Mouse (Mus musculus): ENCODE data around the gene Man2b2.
"Not testable (repeated sequence)": the region's sequence is repeated elsewhere in the genome, so short reads cannot be mapped to it uniquely, and the experiment has no call there.

DNA sequence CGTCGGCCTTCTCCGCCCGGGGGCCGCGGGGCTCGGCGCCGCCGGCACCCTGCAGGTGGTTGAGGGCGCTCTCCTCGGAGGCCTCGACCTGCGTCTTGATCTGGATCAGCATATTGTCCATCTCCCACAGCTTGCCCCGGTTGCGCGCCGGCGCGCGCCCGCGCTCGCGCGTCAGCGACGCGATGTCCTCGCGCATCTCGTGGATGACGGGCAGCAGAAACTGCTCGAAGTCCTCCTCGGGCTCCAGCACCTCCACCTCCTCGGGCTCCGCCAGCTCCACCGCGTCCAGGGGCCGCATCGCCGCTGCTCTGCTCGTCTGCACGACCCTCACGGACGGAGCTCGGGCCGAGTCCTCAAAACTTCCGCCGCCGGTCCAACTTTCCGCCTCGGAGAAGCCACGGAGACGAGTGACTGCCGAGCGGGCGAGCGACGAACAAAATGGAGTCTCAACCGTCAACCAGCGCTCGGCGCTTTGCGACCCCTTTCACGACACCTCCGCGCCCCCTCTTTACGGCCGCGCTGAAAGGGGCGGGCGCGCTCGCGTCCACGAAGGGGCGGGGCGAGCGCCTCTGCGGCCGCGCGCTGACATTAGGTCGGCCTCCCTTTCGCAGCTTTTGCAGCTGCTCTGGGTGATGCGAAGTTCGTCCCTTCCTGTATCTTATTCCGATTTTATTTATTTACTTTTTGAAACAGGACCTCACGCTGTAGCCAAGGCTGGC, 34.0 kb downstream of the Man2b2 start, which contains the start of gene Mrfap1:
- TF ChIP-seq TAL1, GATA1 (IDR thresholded peaks at IDR 0.05; ENCODE audit: low read length): not testable (repeated sequence)
